Comparison of ENCODE assay signal across 21 mouse cellular contexts in the genomic region with DNA sequence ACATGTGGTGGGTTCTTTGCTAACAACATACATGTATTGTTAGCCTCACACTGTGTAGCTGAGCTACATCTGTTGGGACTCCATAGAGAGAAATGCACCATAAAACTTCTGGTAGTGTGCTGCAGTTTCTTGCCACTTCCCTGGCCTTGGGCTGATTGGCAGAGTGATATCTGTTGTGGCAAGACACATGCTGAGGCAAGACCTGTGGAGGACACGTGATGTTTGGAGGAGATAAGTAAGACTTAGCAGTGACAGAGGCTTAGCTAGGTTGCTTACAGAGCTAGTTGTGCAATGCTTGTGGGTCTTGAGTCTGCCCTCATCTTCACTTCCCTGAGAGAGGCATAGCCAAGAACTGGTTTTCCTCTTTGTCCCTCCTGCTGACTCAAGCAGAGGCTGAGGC. TPM values are rescaled to one million over a fixed set of nuclear protein-coding genes. Genes with fewer than 3 reads are reported as not detected.
DNase-seq lines count a peak whose midpoint lies in the region; ATAC-seq and TF ChIP-seq lines count a peak whose summit lies in the region.
"Had no signal": no experiment of that assay in that cellular context is flagged by ENCODE, and none has a peak within 500 bp of the region (broad histone marks: within the 10 kb centered on the region; RNA-seq: fewer than 3 reads in every experiment).

No protein-coding gene starts in this region.

- H3K79me2 ChIP-seq in MEL (ENCODE audit: control insufficient read depth, insufficient read depth, low read length, poor library complexity), result peaks cover 7% of the 10 kb centered on the region; the same call in 1 of the 2 replicates

- peak; percentile 59; a peak in 3 of 4 replicates for TF ChIP-seq EP300 in MEL (IDR thresholded peaks at IDR 0.05; ENCODE audit: low read depth in 1 of 2, low read length in 2 of 2)
- no peak for TF ChIP-seq EP300 in liver, postnatal 0 days (IDR thresholded peaks at IDR 0.05; ENCODE audit: low read depth)

- H3K27ac ChIP-seq in kidney, adult 2 months (ENCODE audit: insufficient read depth, low read depth, low read length), result peak overlapping the region; percentile 93
- H3K27ac ChIP-seq in MEL (ENCODE audit: control insufficient read depth, low read depth, low read length), result peak overlapping the region; percentile 46
- H3K27ac ChIP-seq in liver, postnatal 0 days (ENCODE audit: low read depth), result peak overlapping the region; percentile 75
- H3K27ac ChIP-seq: embryonic facial prominence, embryonic 13.5 days; gastrocnemius, adult 2 months; heart, adult 2 months; heart, embryonic 15.5 days; limb, embryonic 15.5 days had no signal

- peaks cover 21% of the 10 kb centered on the region for H3K4me1 ChIP-seq in kidney, adult 2 months (ENCODE audit: control insufficient read depth, insufficient read depth, low read length)
- peaks cover 13 to 27% of the 10 kb centered on the region in 2 experiments; a peak in 3 of 4 replicates for H3K4me1 ChIP-seq in MEL (ENCODE audit: control insufficient read depth in 1 of 2, insufficient read depth in 2 of 2, low read length in 2 of 2)
- H3K4me1 ChIP-seq in liver, postnatal 0 days (ENCODE audit: insufficient read depth), result peaks cover 18% of the 10 kb centered on the region; the same call in 1 of the 2 replicates

- H3K36me3 ChIP-seq in kidney, adult 2 months (ENCODE audit: control insufficient read depth, insufficient read depth, low read length), result no peaks in the 10 kb centered on the region
- peaks cover 0 to 19% of the 10 kb centered on the region in 2 experiments; a peak in 2 of 4 replicates for H3K36me3 ChIP-seq in MEL (ENCODE audit: control insufficient read depth in 1 of 2, insufficient read depth in 2 of 2, low read length in 2 of 2)
- no peaks in the 10 kb centered on the region for H3K36me3 ChIP-seq in liver, postnatal 0 days (replicated peaks; ENCODE audit: insufficient read depth, low read length)
- H3K36me3 ChIP-seq: embryonic facial prominence, embryonic 13.5 days; heart, embryonic 15.5 days; limb, embryonic 15.5 days had no signal

- no peaks in the 10 kb centered on the region for H3K27me3 ChIP-seq in kidney, adult 2 months (replicated peaks; ENCODE audit: control insufficient read depth, insufficient read depth, low read length)
- no peaks in the 10 kb centered on the region for H3K27me3 ChIP-seq in MEL (ENCODE audit: control insufficient read depth in 1 of 2, insufficient read depth in 2 of 2, low read length in 2 of 2)
- H3K27me3 ChIP-seq in liver, postnatal 0 days (ENCODE audit: insufficient read depth, low read length), result no peaks in the 10 kb centered on the region
- H3K27me3 ChIP-seq: limb, embryonic 15.5 days had no signal

- H3K9ac ChIP-seq in MEL (ENCODE audit: control insufficient read depth, low read depth, low read length, poor library complexity, severe bottlenecking), result no peak overlapping the region
- H3K9ac ChIP-seq in liver, postnatal 0 days (replicated peaks), result no peak overlapping the region
- H3K9ac ChIP-seq: embryonic facial prominence, embryonic 13.5 days; heart, embryonic 15.5 days; limb, embryonic 15.5 days had no signal

- peak; percentile 42 for DNase-seq in kidney, adult 2 months
- DNase-seq in kidney, adult 11 months, result no peak
- peak; percentile 85 for DNase-seq in MEL (ENCODE audit: low read depth, low spot score)
- no peak for DNase-seq in liver, postnatal 0 days
- no peak for DNase-seq in adrenal gland, postnatal 36 days
- no peak for DNase-seq in adrenal gland, postnatal 25 days
- DNase-seq in cerebellum, adult 11 months, result no peak
- DNase-seq: adrenal gland, postnatal 14 days; B cell, adult 2 months; cerebellum, adult 9-10 months; gastrocnemius, adult 2 months; heart, adult 2 months had no signal

- no peak for TF ChIP-seq POLR2A in kidney, adult 2 months (IDR thresholded peaks at IDR 0.05; ENCODE audit: low read depth, low read length)
- TF ChIP-seq POLR2A in MEL (IDR thresholded peaks at IDR 0.05; ENCODE audit: control insufficient read depth in 1 of 2, insufficient read depth in 1 of 2, low read depth in 1 of 2, low read length in 2 of 2, poor library complexity in 1 of 2), result no peak

- H3K4me3 ChIP-seq in kidney, adult 2 months (ENCODE audit: insufficient read depth, low read depth, low read length), result no peak overlapping the region
- H3K4me3 ChIP-seq in MEL (ENCODE audit: control insufficient read depth in 1 of 2, insufficient read depth in 1 of 2, low read depth in 2 of 2, low read length in 2 of 2), result no peak overlapping the region
- no peak overlapping the region for H3K4me3 ChIP-seq in liver, postnatal 0 days (ENCODE audit: low read depth, low read length)
- H3K4me3 ChIP-seq: embryonic facial prominence, embryonic 13.5 days; gastrocnemius, adult 2 months; heart, adult 2 months; heart, embryonic 15.5 days; limb, embryonic 15.5 days had no signal

- no peak for TF ChIP-seq RAD21 in MEL (IDR thresholded peaks at IDR 0.05; ENCODE audit: low read depth, low read length)

- TF ChIP-seq CTCF in kidney, adult 2 months (conservative IDR thresholded peaks at IDR 0.05; ENCODE audit: insufficient read depth, insufficient read length, low read depth, low read length), result no peak
- no peak for TF ChIP-seq CTCF in MEL (IDR thresholded peaks at IDR 0.05 in 2 of 3, conservative IDR thresholded peaks at IDR 0.05 in 1 of 3; ENCODE audit: control insufficient read depth in 1 of 3, insufficient read depth in 1 of 3, low read depth in 2 of 3, low read length in 3 of 3, poor library complexity in 1 of 3, severe bottlenecking in 1 of 3)
- no peak for TF ChIP-seq CTCF in liver, postnatal 0 days (IDR thresholded peaks at IDR 0.05; ENCODE audit: low read depth)

- peak; percentile 87 for ATAC-seq in granulocyte monocyte progenitor cell, adult 5-6 weeks (replicated peaks; ENCODE audit: poor library complexity, severe bottlenecking)
- peak; percentile 35 for ATAC-seq in liver, postnatal 0 days
- ATAC-seq: activated CD4-positive, CD25-positive, alpha-beta regulatory T cell, adult 4 months; inflammation-experienced regulatory T-cells, adult 6 months; midbrain, embryonic 16.5 days had no signal

- no peaks in the 10 kb centered on the region for H3K9me3 ChIP-seq in MEL (replicated peaks; ENCODE audit: insufficient read depth, low read length)
- H3K9me3 ChIP-seq in liver, postnatal 0 days (ENCODE audit: low read length), result no peaks in the 10 kb centered on the region
- H3K9me3 ChIP-seq: heart, embryonic 15.5 days; limb, embryonic 15.5 days had no signal

- WGBS in kidney, adult 2 months, result 41% methylated on average over 1 of the region's 1 CpGs
- 35% methylated on average over 1 of the region's 1 CpGs for WGBS in liver, postnatal 0 days (ENCODE audit: insufficient replicate concordance)

- H3K4me2 ChIP-seq in liver, postnatal 0 days (ENCODE audit: low read depth, low read length), result no peak overlapping the region
- H3K4me2 ChIP-seq: embryonic facial prominence, embryonic 13.5 days; heart, embryonic 15.5 days; limb, embryonic 15.5 days had no signal

TF ChIP-seq in MEL, 35 proteins besides CTCF, POLR2A, EP300 and RAD21 (continues in another document):
- TF ChIP-seq MYB (IDR thresholded peaks at IDR 0.05; ENCODE audit: low read depth, low read length) (no peak), JUND (IDR thresholded peaks at IDR 0.05; ENCODE audit: low read depth, low read length) (no peak), CHD1 (IDR thresholded peaks at IDR 0.05; ENCODE audit: low read depth, low read length) (no peak), NELFE (IDR thresholded peaks at IDR 0.05; ENCODE audit: low read depth, low read length) (no peak), UBTF (IDR thresholded peaks at IDR 0.05; ENCODE audit: borderline replicate concordance, insufficient read depth, low read depth, low read length) (no peak), RCOR1 (IDR thresholded peaks at IDR 0.05; ENCODE audit: low read depth, low read length) (no peak), ZMIZ1 (IDR thresholded peaks at IDR 0.05; ENCODE audit: low read depth, low read length) (no peak), ZC3H11A (IDR thresholded peaks at IDR 0.05; ENCODE audit: low read depth, low read length) (no peak), GABPA (IDR thresholded peaks at IDR 0.05; ENCODE audit: low read depth, low read length) (no peak), MAFK (IDR thresholded peaks at IDR 0.05; ENCODE audit: borderline replicate concordance, low read depth, low read length) (no peak), NRF1 (IDR thresholded peaks at IDR 0.05; ENCODE audit: insufficient read depth, low read depth, low read length, poor library complexity, severe bottlenecking) (no peak)

RNA-seq across cellular contexts. Expression of a gene that starts 1.1 kb away (rescaled TPM):
- polyA plus RNA-seq in kidney, adult 2 months (2012; rRNA removed), result 1.3 TPM in 2 replicates
- total RNA-seq in MEL (2012; rRNA removed), result 0.23 and 0.42 TPM in 2 replicates
- polyA plus RNA-seq in MEL (2012; ENCODE audit: insufficient read depth in 1 of 2, insufficient read length in 2 of 2, low read depth in 1 of 2, low replicate concordance in 2 of 2, missing spikeins in 1 of 2), result under 1 TPM in 1 of 2 experiments, not detected in 1; 0.31 TPM
- total RNA-seq in granulocyte monocyte progenitor cell, adult 5-6 weeks (2014; fragmentation: Nextera tagmentation), result not detected in 2 replicates
- total RNA-seq in granulocyte monocyte progenitor cell, adult 5-6 weeks (2017), result not detected in 2 replicates
- polyA plus RNA-seq in liver, postnatal 0 days (2015; fragmentation: Nextera tagmentation; extraction: Ambion mirVana), result 0.21 TPM in 1 of 2 replicates, not detected in the other
- total RNA-seq in adrenal gland, postnatal 36 days (2021), result not detected
- total RNA-seq in adrenal gland, postnatal 25 days (2021), result not detected in 2 replicates
- total RNA-seq: adrenal gland, postnatal 14 days; gastrocnemius, adult 2 months; heart, adult 2 months; layer of hippocampus, postnatal 14 days; left cerebral cortex, postnatal 14 days had no signal
- polyA plus RNA-seq: activated CD4-positive, CD25-positive, alpha-beta regulatory T cell, adult 4 months; inflammation-experienced regulatory T-cells, adult 6 months had no signal

RNA-seq across cellular contexts. Expression of a gene that starts 21.4 kb away (rescaled TPM):
- 40.2 and 65.0 TPM in 2 replicates for polyA plus RNA-seq in kidney, adult 2 months (2012; rRNA removed)
- total RNA-seq in MEL (2012; rRNA removed), result 227 and 232 TPM in 2 replicates
- 100 to 1,000 TPM; 425 to 552 TPM for polyA plus RNA-seq in MEL (2012; ENCODE audit: insufficient read depth in 1 of 2, insufficient read length in 2 of 2, low read depth in 1 of 2, low replicate concordance in 2 of 2, missing spikeins in 1 of 2)
- 644 and 818 TPM in 2 replicates for total RNA-seq in granulocyte monocyte progenitor cell, adult 5-6 weeks (2014; fragmentation: Nextera tagmentation)
- 838 and 1,051 TPM in 2 replicates for total RNA-seq in granulocyte monocyte progenitor cell, adult 5-6 weeks (2017)
- 70.1 and 71.1 TPM in 2 replicates for polyA plus RNA-seq in liver, postnatal 0 days (2015; fragmentation: Nextera tagmentation; extraction: Ambion mirVana)
- 100 to 1,000 TPM; 212 to 305 TPM for total RNA-seq in adrenal gland, postnatal 36 days (2021)
- 310 and 324 TPM in 2 replicates for total RNA-seq in adrenal gland, postnatal 25 days (2021)

RNA-seq across cellular contexts. Expression of a gene that starts 29.9 kb away (rescaled TPM):
- polyA plus RNA-seq in kidney, adult 2 months (2012; rRNA removed), result 84.1 and 118 TPM in 2 replicates
- 785 and 867 TPM in 2 replicates for total RNA-seq in MEL (2012; rRNA removed)
- polyA plus RNA-seq in MEL (2012; ENCODE audit: insufficient read depth in 1 of 2, insufficient read length in 2 of 2, low read depth in 1 of 2, low replicate concordance in 2 of 2, missing spikeins in 1 of 2), result 100 to 1,000 TPM; 390 to 464 TPM
- 406 and 409 TPM in 2 replicates for total RNA-seq in granulocyte monocyte progenitor cell, adult 5-6 weeks (2014; fragmentation: Nextera tagmentation)
- total RNA-seq in granulocyte monocyte progenitor cell, adult 5-6 weeks (2017), result 955 and 1,233 TPM in 2 replicates
- 125 and 130 TPM in 2 replicates for polyA plus RNA-seq in liver, postnatal 0 days (2015; fragmentation: Nextera tagmentation; extraction: Ambion mirVana)
- 100 to 1,000 TPM; 473 to 490 TPM for total RNA-seq in adrenal gland, postnatal 36 days (2021)
- 362 and 433 TPM in 2 replicates for total RNA-seq in adrenal gland, postnatal 25 days (2021)

Comparison
In these comparisons a context has a peak if more than half of its experiments do, and no peak if none do; other contexts are left out.
1. DNase-seq: peak in kidney, adult 2 months (single experiment) and MEL (single experiment); none in kidney, adult 11 months (single experiment), liver, postnatal 0 days (single experiment), adrenal gland, postnatal 36 days (0 of 2), adrenal gland, postnatal 25 days (single experiment) and cerebellum, adult 11 months (single experiment).
2. Peak in every context shown above with its lines, with median percentiles within 50 percentile points of each other: H3K27ac ChIP-seq.